Mouse (Mus musculus): ENCODE results near the gene Ino80e. TPM values are rescaled to one million over a fixed set of nuclear protein-coding genes. Genes with fewer than 3 reads are reported as not detected.

Ino80e gene
- polyA plus RNA-seq, 1 experiment from 2014 or later = 92.4 TPM

GRCm38 (mm10) chr7:126809723-126810369 is 52.3 kb downstream of the Ino80e start:
- H3K4me3 ChIP-seq (ENCODE audit: low read depth, low read length) = no peak overlapping the region; the same call in 1 of the 2 replicates
- WGBS = 70% methylated on average over 5 of the region's 5 CpGs
- H3K27ac ChIP-seq (ENCODE audit: low read depth, low read length) = no peak overlapping the region
- no peak overlapping the region; the same call in 1 of the 2 replicates for H3K4me2 ChIP-seq (ENCODE audit: low read depth, low read length)
- no peak for ATAC-seq (ENCODE audit: low read depth)
- peaks cover 8% of the 10 kb centered on the region; the same call in 1 of the 2 replicates for H3K4me1 ChIP-seq (ENCODE audit: control insufficient read depth, insufficient read depth, low read length)
- H3K27me3 ChIP-seq (ENCODE audit: control insufficient read depth, insufficient read depth, low read length) = no peaks in the 10 kb centered on the region
- no peak overlapping the region for H3K9ac ChIP-seq (replicated peaks; ENCODE audit: low read depth, low read length)
- no peaks in the 10 kb centered on the region for H3K9me3 ChIP-seq (ENCODE audit: control insufficient read depth, low read length)
- no peaks in the 10 kb centered on the region for H3K36me3 ChIP-seq (ENCODE audit: control insufficient read depth, insufficient read depth, low read length)

GRCm38 (mm10) chr7:126808703-126809455 is 53.3 kb downstream of the Ino80e start:
- peak overlapping the region; percentile 55 for H3K4me3 ChIP-seq (ENCODE audit: low read depth, low read length)
- no peaks in the 10 kb centered on the region for H3K9me3 ChIP-seq (ENCODE audit: control insufficient read depth, low read length)
- H3K36me3 ChIP-seq (ENCODE audit: control insufficient read depth, insufficient read depth, low read length) = no peaks in the 10 kb centered on the region
- H3K27ac ChIP-seq (ENCODE audit: low read depth, low read length) = 0 out of 2 replicates have a peak overlapping the region, but pooled peaks have one; percentile 29
- H3K4me2 ChIP-seq (ENCODE audit: low read depth, low read length) = peak overlapping the region; percentile 72
- H3K4me1 ChIP-seq (ENCODE audit: control insufficient read depth, insufficient read depth, low read length) = peaks cover 8% of the 10 kb centered on the region; the same call in 1 of the 2 replicates
- H3K9ac ChIP-seq (replicated peaks; ENCODE audit: low read depth, low read length) = peak overlapping the region; percentile 60
- no peaks in the 10 kb centered on the region for H3K27me3 ChIP-seq (ENCODE audit: control insufficient read depth, insufficient read depth, low read length)
- peak; percentile 96 for ATAC-seq (ENCODE audit: low read depth)
- under 1% methylated on average over 43 of the region's 43 CpGs for WGBS

DNA sequence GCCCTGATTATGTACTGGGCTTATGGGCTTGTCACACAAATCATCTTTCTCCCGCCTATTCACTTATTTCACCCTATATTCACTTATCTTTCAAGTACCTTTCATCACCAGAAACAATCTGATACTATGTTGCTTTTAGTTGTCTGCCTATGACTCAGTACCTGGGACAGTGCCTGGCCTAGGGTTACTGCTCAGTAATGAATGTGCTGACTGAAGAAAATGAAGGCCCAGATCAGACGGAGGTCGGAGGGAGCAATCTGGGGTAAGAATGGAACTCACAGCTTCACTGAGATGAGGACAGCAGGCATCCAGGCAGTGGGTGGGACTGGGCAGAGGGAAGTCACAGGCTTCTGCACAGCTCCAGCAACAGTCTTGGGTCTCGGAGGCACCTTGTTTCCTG is 54.8 kb downstream of the Ino80e start:
- H3K4me2 ChIP-seq (ENCODE audit: low read depth, low read length) = no peak overlapping the region
- no peaks in the 10 kb centered on the region for H3K27me3 ChIP-seq (ENCODE audit: control insufficient read depth, insufficient read depth, low read length)
- no peak for ATAC-seq (ENCODE audit: low read depth)
- H3K9me3 ChIP-seq (ENCODE audit: control insufficient read depth, low read length) = no peaks in the 10 kb centered on the region
- H3K9ac ChIP-seq (replicated peaks; ENCODE audit: low read depth, low read length) = no peak overlapping the region
- H3K27ac ChIP-seq (ENCODE audit: low read depth, low read length) = no peak overlapping the region
- peaks cover 8% of the 10 kb centered on the region; the same call in 1 of the 2 replicates for H3K4me1 ChIP-seq (ENCODE audit: control insufficient read depth, insufficient read depth, low read length)
- 73% methylated on average over 4 of the region's 4 CpGs for whole genome bisulfite sequencing
- no peak overlapping the region for H3K4me3 ChIP-seq (ENCODE audit: low read depth, low read length)
- no peaks in the 10 kb centered on the region for H3K36me3 ChIP-seq (ENCODE audit: control insufficient read depth, insufficient read depth, low read length)

- H3K9ac ChIP-seq (replicated peaks; ENCODE audit: low read depth, low read length) = no peak overlapping the region
- H3K27ac ChIP-seq (ENCODE audit: low read depth, low read length) = no peak overlapping the region
- no peak for ATAC-seq (ENCODE audit: low read depth)
- WGBS = 90% methylated on average over 6 of the region's 6 CpGs
- H3K4me3 ChIP-seq (ENCODE audit: low read depth, low read length) = no peak overlapping the region
- no peaks in the 10 kb centered on the region for H3K9me3 ChIP-seq (ENCODE audit: control insufficient read depth, low read length)
- no peak overlapping the region for H3K4me2 ChIP-seq (ENCODE audit: low read depth, low read length)
- peaks cover 8% of the 10 kb centered on the region; the same call in 1 of the 2 replicates for H3K4me1 ChIP-seq (ENCODE audit: control insufficient read depth, insufficient read depth, low read length)
- H3K27me3 ChIP-seq (ENCODE audit: control insufficient read depth, insufficient read depth, low read length) = no peaks in the 10 kb centered on the region
- H3K36me3 ChIP-seq (ENCODE audit: control insufficient read depth, insufficient read depth, low read length) = no peaks in the 10 kb centered on the region
Measured at GRCm38 (mm10) chr7:126806956-126807355, 55.2 kb downstream of the Ino80e start.

DNA sequence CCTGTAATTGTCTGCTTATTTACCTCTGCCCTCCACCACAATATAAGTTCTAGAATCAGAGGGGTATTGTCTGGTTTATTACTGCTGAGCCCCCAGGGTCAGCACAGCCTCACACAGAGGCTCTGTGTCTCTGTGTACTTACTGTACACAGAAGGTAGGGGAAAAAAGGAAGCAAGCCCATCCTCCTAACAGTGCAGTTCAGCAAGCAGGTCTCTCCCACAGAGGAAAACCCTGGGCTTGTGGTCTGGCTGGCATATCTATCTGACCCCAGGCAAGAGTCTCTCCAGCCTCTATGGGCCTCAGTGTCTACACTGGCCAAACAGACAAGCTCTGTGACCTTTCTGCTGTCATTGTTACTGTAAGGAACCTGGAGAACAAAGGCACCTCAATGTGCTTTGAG is 58.4 kb downstream of the Ino80e start:
- ATAC-seq (ENCODE audit: low read depth) = no peak
- no peak overlapping the region for H3K27ac ChIP-seq (ENCODE audit: low read depth, low read length)
- no peak overlapping the region for H3K4me3 ChIP-seq (ENCODE audit: low read depth, low read length)
- no peak overlapping the region for H3K4me2 ChIP-seq (ENCODE audit: low read depth, low read length)
- peaks cover 11% of the 10 kb centered on the region; the same call in 1 of the 2 replicates for H3K4me1 ChIP-seq (ENCODE audit: control insufficient read depth, insufficient read depth, low read length)
- H3K9me3 ChIP-seq (ENCODE audit: control insufficient read depth, low read length) = no peaks in the 10 kb centered on the region
- H3K36me3 ChIP-seq (ENCODE audit: control insufficient read depth, insufficient read depth, low read length) = no peaks in the 10 kb centered on the region
- H3K27me3 ChIP-seq (ENCODE audit: control insufficient read depth, insufficient read depth, low read length) = no peaks in the 10 kb centered on the region
- H3K9ac ChIP-seq (replicated peaks; ENCODE audit: low read depth, low read length) = no peak overlapping the region

GRCm38 (mm10) chr7:126803181-126803580 is 59.0 kb downstream of the Ino80e start:
- no peaks in the 10 kb centered on the region for H3K36me3 ChIP-seq (ENCODE audit: control insufficient read depth, insufficient read depth, low read length)
- 91% methylated on average over 6 of the region's 6 CpGs for WGBS

GRCm38 (mm10) chr7:126802134-126802889 is 59.9 kb downstream of the Ino80e start:
- Histone ChIP-seq H3K27ac (ENCODE audit: low read depth, low read length) (no peak overlapping the region), H3K4me3 (ENCODE audit: low read depth, low read length) (no peak overlapping the region), H3K4me1 (ENCODE audit: control insufficient read depth, insufficient read depth, low read length) (peaks cover 12% of the 10 kb centered on the region), H3K9me3 (ENCODE audit: control insufficient read depth, low read length) (no peaks in the 10 kb centered on the region), H3K9ac (replicated peaks; ENCODE audit: low read depth, low read length) (no peak overlapping the region), H3K27me3 (ENCODE audit: control insufficient read depth, insufficient read depth, low read length) (no peaks in the 10 kb centered on the region), H3K36me3 (ENCODE audit: control insufficient read depth, insufficient read depth, low read length) (no peaks in the 10 kb centered on the region), H3K4me2 (ENCODE audit: low read depth, low read length) (no peak overlapping the region)
- WGBS = 83% methylated on average over 11 of the region's 11 CpGs
- ATAC-seq (ENCODE audit: low read depth) = no peak

More at GRCm38 (mm10) chr7:126803181-126803580, 59.0 kb downstream of the Ino80e start:
- H3K9me3 ChIP-seq (ENCODE audit: control insufficient read depth, low read length) = no peaks in the 10 kb centered on the region
- H3K4me2 ChIP-seq (ENCODE audit: low read depth, low read length) = no peak overlapping the region
- no peak overlapping the region for H3K4me3 ChIP-seq (ENCODE audit: low read depth, low read length)
- H3K27me3 ChIP-seq (ENCODE audit: control insufficient read depth, insufficient read depth, low read length) = no peaks in the 10 kb centered on the region
- H3K4me1 ChIP-seq (ENCODE audit: control insufficient read depth, insufficient read depth, low read length) = peaks cover 8% of the 10 kb centered on the region; the same call in 1 of the 2 replicates
- no peak for ATAC-seq (ENCODE audit: low read depth)
- H3K9ac ChIP-seq (replicated peaks; ENCODE audit: low read depth, low read length) = no peak overlapping the region
- H3K27ac ChIP-seq (ENCODE audit: low read depth, low read length) = no peak overlapping the region

DNA sequence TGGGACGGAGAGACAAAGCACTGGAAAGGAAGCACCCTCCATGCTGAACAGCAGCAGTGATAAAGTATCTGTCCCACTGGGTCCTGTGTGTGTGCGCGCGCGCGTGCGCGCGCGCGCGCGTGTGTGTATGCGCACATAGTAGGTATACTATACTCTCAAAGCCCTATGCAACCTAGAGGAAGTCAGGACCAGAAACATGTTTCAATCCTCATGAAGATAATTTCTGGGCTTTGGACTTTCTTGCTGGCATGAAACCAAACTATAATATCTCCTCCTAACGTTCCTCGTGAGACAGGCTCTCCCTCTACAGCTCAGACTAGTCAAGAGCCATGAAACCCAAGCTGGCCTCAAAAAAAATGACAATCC is 61.1 kb downstream of the Ino80e start:
- Histone ChIP-seq H3K36me3 (ENCODE audit: control insufficient read depth, insufficient read depth, low read length) (peaks cover 11% of the 10 kb centered on the region), H3K27ac (ENCODE audit: low read depth, low read length) (no peak overlapping the region), H3K4me3 (ENCODE audit: low read depth, low read length) (no peak overlapping the region), H3K9ac (replicated peaks; ENCODE audit: low read depth, low read length) (no peak overlapping the region), H3K4me1 (ENCODE audit: control insufficient read depth, insufficient read depth, low read length) (peaks cover 19% of the 10 kb centered on the region), H3K9me3 (ENCODE audit: control insufficient read depth, low read length) (no peaks in the 10 kb centered on the region), H3K27me3 (ENCODE audit: control insufficient read depth, insufficient read depth, low read length) (no peaks in the 10 kb centered on the region), H3K4me2 (ENCODE audit: low read depth, low read length) (no peak overlapping the region)
- 95% methylated on average over 16 of the region's 16 CpGs for WGBS
- ATAC-seq (ENCODE audit: low read depth) = no peak

Data from neural tube, embryonic 14.5 days (tissue).